Mouse (Mus musculus): Measurements from ENCODE around the gene Abhd16a.

DNA sequence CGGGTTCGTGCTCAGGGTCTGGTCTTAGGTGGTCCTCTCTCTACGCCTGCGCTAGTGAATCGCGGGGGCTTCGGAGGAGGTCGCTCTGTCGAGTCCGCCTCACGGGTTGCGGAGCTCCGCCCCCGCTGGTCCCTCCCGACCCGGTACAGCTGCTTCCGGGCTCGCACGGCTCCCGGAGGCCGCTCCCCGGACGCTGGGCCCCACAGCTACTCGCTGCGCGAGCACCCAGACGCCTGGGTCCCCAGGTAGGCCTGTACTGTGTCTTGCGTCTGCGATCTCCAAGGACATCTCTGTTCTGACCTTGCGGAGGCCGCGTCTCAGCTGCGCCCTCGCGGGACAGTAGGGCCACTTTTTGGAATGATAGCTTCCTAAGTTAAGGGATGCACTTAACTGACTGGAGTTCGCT is 37.1 kb downstream of the Abhd16a start, which contains the start of gene D17H6S53E:
- no peak for TF ChIP-seq CTCF (IDR thresholded peaks at IDR 0.05; ENCODE audit: low read depth, low read length)
- TF ChIP-seq POLR2A (IDR thresholded peaks at IDR 0.05; ENCODE audit: borderline replicate concordance, low read depth, low read length): no peak
